Mouse (Mus musculus) brain, adult 2 months (tissue): ENCODE measurements around the gene Tmem196.
A peak's percentile ranks its signal among the peaks of the same experiment; 100 is the strongest.

Source experiments
- DNase-seq: peaks from one replicate; pipeline ENCODE4 v3.0.0; 2011; ENCODE audit warnings: low read depth, low spot score

The Tmem196 gene

DNA sequence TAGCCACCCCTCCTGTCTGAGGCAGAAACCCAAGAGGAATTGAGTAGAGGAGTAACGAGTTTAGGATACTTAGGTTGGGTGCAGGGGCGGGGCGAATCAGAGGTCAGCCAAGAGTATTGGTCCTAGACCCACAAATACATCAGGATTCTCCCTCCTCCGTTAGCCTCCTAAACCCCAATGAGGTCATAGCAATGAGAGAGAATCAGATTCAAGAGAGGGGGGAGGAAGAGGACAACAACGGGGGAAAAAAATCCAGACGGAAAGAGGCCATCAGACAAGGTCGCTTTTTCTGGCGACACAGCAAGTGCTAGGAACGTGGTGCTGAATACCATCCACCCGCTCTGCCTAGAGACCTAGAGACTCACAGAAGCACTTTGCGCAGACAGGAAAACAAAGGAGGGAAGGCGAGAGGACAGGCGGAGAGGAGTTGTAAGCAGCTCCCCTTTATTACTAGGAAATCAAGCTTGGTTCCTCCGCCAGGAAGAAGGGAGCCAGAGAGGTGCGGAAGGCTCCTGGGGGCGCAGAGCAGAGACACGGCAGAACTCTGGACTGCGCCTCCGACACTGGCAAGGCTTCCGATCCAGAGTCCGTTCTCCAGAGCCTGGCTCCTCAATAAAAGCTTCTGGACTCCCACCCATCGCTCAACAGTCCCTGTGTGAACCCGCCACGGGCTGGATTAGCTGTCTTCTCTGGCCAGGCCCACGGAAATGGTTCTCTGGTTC, at the start of gene Tmem196:
Gene Tmem196 (plus strand): TSS at position 234 of the 722 bp plus-strand sequence.
- DNase-seq = peak; percentile 65

DNA sequence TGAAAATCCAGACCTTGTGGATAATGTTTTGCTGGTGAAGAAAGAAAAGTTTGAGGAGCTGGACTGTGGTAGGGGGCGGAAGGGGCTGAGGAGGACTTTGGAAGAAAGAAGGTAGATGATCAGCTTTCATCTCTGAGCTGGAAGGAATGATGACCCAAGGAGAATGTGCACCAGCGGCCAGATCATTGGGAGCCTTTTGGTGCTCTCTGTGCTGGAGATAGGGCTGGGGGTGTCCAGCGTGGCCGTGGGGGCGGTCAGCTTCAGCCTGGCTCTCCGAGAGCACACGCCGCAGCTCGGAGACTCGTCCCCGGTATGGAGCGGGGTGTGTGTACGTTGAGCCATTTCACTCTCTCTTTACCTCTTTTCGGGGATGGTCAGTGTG, 680 bp downstream of the Tmem196 start:
- peak; percentile 51 for DNase-seq

DNA sequence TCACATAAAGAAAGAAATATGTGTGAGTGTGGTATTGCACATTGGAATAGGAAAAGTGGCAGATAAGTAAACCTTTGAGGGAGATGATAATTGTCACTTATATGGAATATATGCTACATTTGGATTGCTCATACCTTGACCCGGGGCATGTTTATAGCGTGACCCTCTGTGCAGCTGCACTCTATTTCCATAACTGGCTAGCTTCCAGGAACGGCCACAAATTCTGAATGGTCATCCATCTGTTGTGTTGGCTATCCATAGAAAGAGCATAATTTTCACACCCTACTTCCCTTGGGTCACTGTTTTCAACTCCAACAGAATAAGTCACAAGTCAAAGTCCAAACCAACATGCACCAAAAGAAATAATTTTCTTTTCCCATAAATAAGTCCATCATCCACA, 11.4 kb downstream of the Tmem196 start:
- peak; percentile 17 for DNase-seq

DNA sequence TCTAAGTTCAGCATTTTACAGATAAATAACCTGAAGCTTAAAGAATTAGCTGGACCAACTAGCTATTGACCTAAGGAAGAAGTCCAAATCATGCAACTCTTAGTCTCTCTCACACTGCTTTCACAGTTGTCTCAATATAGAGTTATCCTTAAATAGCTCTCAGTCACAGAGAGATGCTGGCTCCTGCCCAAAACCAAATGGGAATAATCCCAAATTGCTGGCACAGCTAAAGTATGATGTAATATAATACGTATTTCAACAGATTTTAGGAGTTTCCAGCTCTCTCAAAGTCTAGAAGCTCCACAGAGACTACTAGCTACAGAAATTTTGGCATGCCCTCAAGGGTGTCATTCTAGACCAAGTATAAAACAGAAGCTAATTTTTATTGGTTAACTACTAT, 15.1 kb downstream of the Tmem196 start:
- DNase-seq = peak; percentile 68

DNA sequence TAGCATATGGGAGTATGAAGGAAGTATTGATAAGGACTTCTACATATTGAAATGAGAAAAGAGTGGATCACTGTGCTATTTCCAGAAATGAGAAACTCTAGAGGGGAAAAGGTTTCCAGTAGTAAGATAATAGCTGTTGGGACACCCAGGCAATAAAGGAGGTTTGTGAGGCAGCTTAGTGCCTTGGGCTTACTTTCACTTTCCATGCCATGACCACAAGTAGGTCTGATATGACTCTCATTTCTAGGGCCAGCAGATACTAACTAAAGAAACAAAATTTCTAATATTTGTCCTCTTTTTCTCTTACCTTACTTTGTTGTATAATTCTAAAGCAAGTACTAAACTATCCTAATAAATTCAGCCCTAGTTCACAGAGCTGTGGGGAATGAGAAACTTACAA, 19.8 kb downstream of the Tmem196 start:
- no peak for DNase-seq

DNA sequence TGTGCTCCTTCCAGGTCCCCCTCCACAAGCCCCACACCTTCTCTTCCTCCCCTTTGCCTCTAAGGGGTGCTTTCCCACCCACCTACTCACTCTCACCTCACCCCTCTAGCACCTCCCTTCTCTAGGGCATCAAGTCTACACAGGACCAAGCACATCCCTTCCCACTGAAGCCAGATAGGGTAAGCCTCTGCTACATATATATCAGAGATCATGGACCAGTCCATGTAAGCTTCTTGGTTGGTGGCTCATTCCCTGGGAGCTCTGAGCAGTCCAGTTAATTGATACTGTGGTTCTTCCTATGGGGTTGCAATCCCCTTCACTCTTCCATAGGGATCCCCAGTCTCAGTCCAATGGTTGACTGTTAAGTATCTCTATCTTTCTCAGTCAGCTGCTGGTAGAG, 24.4 kb downstream of the Tmem196 start:
- DNase-seq = no peak

DNA sequence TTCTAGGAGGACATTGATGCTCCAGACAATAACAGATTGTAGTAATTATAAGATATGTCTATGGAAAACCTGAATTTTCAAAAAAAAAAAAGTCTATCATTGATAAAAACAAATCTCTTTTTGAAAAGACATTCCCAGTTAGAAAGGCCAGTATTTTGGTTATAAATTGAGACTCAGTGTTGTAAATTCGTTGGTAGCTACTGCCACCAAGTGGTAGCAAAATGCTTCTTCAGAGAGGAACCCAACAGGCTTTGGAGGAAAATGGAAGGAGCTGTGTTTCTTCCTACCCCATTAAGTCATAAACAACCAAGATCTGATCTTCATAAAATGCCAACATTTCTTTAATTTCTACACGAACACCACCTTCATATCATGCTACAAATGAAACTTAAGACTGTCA, 36.1 kb downstream of the Tmem196 start:
- DNase-seq = peak; percentile 81

DNA sequence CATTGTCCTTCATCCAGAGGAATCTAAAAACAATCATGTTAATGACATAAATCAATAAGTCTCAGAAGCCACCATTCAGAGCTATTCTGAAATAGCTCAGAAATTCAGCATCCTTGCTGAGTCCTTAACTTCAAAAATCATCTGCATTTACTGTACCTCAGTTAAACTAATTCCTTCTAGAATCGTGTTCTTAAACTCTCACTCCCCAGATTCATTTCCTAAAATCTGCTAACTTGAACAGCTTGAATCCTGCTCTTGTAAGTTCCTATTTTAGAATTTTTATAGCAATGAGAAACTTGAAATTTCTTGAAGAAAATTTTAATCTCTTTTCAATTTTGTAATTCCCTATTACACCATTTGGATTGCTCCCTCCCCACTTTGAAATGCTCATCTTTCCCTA, 52.6 kb downstream of the Tmem196 start:
- DNase-seq = peak; percentile 57

DNA sequence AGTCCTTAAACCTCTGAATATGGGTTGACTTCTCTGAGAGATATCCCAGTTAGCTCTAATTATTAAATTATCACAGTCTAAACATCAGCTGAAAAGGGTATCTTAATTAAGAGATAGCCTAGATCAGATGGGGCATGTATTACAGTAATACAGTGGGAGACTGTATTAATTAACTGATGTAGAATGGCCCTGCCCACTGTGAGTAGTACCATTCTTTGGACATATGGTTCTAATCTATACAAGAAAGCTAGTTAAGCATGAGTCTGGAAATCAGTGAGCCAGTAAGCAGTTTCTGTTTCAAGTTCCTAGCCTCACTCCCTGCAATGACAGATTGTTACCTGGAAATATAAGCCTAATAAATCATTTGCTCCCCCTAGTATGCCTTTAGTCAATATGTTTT, 58.7 kb downstream of the Tmem196 start:
- DNase-seq = no peak

DNA sequence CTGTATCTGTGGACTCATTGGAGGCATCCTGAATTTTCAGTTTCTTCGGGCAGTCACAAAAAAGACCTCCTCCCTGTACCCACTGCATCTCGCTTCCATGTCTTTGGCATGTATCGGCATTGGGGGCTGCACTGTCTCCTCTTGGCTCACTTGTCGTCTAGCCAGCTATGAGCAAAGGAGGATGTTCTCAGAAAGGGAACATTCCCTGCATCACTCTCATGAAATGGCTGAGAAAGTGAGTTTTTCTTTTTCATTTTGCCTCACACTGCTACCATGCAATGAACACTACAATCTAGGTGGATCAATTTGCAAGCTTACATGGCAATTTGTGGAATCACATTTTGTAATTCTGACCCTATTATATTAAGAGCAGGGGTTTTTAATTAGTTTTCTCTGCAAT, 69.1 kb downstream of the Tmem196 start:
- DNase-seq = no peak

DNA sequence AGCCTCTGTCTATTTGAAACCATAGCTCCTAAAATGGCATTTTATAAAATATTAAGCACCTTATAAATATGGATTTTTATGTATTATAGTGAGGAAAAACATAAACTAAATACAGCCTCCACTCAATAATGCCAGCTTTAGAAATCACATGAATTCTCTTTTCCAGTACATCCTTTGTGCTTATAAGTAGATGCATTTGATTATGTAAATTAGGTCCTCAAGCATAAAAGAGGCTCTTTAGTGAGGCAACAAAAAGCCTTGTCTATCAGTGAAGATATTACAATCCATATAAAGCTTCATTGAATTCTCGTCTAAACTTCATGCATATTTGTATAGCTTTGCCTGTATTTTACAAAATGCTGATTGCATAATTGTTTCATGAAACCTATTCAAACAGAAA, 69.6 kb downstream of the Tmem196 start:
- peak; percentile 62 for DNase-seq

DNA sequence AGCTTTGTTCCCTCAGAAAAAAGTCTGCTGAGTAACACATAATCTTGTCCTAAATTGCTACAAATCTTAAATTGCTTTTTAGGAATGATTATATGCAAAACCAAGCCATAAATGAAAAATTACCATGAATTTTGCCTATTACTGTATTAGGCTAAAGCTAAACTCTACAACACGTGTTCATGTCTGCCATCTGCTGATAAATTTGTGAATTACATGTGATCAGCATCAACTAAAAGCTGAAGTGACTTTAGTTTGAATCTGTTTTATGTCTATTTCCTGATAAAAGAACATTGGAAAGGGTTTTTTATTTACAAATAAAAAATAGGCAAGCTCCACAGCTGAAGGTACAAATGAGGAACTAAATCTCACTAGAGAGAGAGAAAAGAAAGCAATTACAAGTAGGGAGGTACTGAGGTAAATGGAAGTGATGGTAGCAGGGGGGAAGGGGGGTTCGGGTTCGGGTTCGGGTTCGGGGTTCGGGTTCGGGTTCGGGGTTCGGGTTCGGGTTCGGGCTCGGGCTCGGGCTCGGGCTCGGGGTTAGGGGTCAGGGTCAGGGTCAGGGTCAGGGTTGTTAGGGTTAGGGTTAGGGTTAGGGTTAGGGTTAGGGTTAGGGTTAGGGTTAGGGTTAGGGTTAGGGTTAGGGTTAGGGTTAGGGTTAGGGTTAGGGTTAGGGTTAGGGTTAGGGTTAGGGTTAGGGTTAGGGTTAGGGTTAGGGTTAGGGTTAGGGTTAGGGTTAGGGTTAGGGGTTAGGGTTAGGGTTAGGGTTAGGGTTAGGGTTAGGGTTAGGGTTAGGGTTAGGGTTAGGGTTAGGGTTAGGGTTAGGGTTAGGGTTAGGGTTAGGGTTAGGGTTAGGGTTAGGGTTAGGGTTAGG, 82.7 kb downstream of the Tmem196 start:
- peak; percentile 77 for DNase-seq
